ENCODE assay signal across 16 mouse cellular contexts in genomic region chr2:144213803-144214202, GRCm38 (mm10). TPM values are rescaled to one million over a fixed set of nuclear protein-coding genes. Genes with fewer than 3 reads are reported as not detected.
DNase-seq lines count a peak whose midpoint lies in the region; ATAC-seq and TF ChIP-seq lines count a peak whose summit lies in the region.
"Had no signal": no experiment of that assay in that cellular context is flagged by ENCODE, and none has a peak within 500 bp of the region (broad histone marks: within the 10 kb centered on the region; RNA-seq: fewer than 3 reads in every experiment).

No protein-coding gene starts in this region.

- no peak for TF ChIP-seq POLR2A in kidney, adult 2 months (IDR thresholded peaks at IDR 0.05; ENCODE audit: low read depth, low read length)

- H3K9me3 ChIP-seq in kidney, embryonic 15.5 days (replicated peaks), result no peaks in the 10 kb centered on the region
- H3K9me3 ChIP-seq: embryonic facial prominence, embryonic 15.5 days; forebrain, embryonic 13.5 days; hindbrain, embryonic 13.5 days had no signal

- no peak overlapping the region for H3K4me2 ChIP-seq in kidney, embryonic 15.5 days
- H3K4me2 ChIP-seq: embryonic facial prominence, embryonic 15.5 days; forebrain, embryonic 13.5 days; hindbrain, embryonic 13.5 days had no signal

- H3K27me3 ChIP-seq in kidney, adult 2 months (replicated peaks; ENCODE audit: control insufficient read depth, insufficient read depth, low read length), result no peaks in the 10 kb centered on the region
- H3K27me3 ChIP-seq in kidney, embryonic 15.5 days, result no peaks in the 10 kb centered on the region
- H3K27me3 ChIP-seq: embryonic facial prominence, embryonic 15.5 days; forebrain, embryonic 13.5 days; hindbrain, embryonic 13.5 days; Patski had no signal

- 79% methylated on average over 6 of the region's 6 CpGs for WGBS in kidney, adult 2 months
- WGBS in kidney, embryonic 15.5 days, result 77% methylated on average over 6 of the region's 6 CpGs

- H3K4me1 ChIP-seq in kidney, adult 2 months (ENCODE audit: control insufficient read depth, insufficient read depth, low read length), result no peaks in the 10 kb centered on the region
- peaks cover 9% of the 10 kb centered on the region; the same call in 1 of the 2 replicates for H3K4me1 ChIP-seq in kidney, embryonic 15.5 days

- H3K27ac ChIP-seq in kidney, adult 2 months (ENCODE audit: insufficient read depth, low read depth, low read length), result no peak overlapping the region
- no peak overlapping the region for H3K27ac ChIP-seq in kidney, embryonic 15.5 days
- H3K27ac ChIP-seq: embryonic facial prominence, embryonic 15.5 days; forebrain, embryonic 13.5 days; hindbrain, embryonic 13.5 days had no signal

- no peak for ATAC-seq in kidney, embryonic 15.5 days (replicated peaks; ENCODE audit: low FRiP score)
- peak; percentile 91 for ATAC-seq in common myeloid progenitor, adult 5-6 weeks (replicated peaks; ENCODE audit: low read depth, poor library complexity, severe bottlenecking)
- ATAC-seq: forebrain, embryonic 13.5 days; Patski had no signal

- TF ChIP-seq CTCF in kidney, adult 2 months (conservative IDR thresholded peaks at IDR 0.05; ENCODE audit: insufficient read depth, insufficient read length, low read depth, low read length), result no peak

- H3K9ac ChIP-seq in kidney, embryonic 15.5 days, result no peak overlapping the region
- H3K9ac ChIP-seq: embryonic facial prominence, embryonic 15.5 days; forebrain, embryonic 13.5 days; hindbrain, embryonic 13.5 days had no signal

- no peak overlapping the region for H3K4me3 ChIP-seq in kidney, adult 2 months (ENCODE audit: insufficient read depth, low read depth, low read length)
- H3K4me3 ChIP-seq in kidney, embryonic 15.5 days (replicated peaks), result no peak overlapping the region
- H3K4me3 ChIP-seq: embryonic facial prominence, embryonic 15.5 days; forebrain, embryonic 13.5 days; hindbrain, embryonic 13.5 days; myocyte had no signal

- DNase-seq in kidney, adult 2 months, result peak; percentile 16
- DNase-seq in B cell, adult 2 months, result peak; percentile 51 to 61
- peak; percentile 45 to 54 for DNase-seq in monocyte, adult 2 months (ENCODE audit: low read depth in 1 of 2, low spot score in 2 of 2)
- DNase-seq in frontal cortex, postnatal 10 days (ENCODE audit: low spot score in 2 of 2), result no peak
- no peak for DNase-seq in spleen, adult 18-20 months
- no peak for DNase-seq in adrenal gland, adult 8-10 months
- DNase-seq: cerebellum, postnatal 36 days; gastrocnemius, postnatal 10 days; layer of hippocampus, adult 9-11 months had no signal

- no peaks in the 10 kb centered on the region for H3K36me3 ChIP-seq in kidney, adult 2 months (ENCODE audit: control insufficient read depth, insufficient read depth, low read length)
- H3K36me3 ChIP-seq in kidney, embryonic 15.5 days, result no peaks in the 10 kb centered on the region
- H3K36me3 ChIP-seq: embryonic facial prominence, embryonic 15.5 days; hindbrain, embryonic 13.5 days had no signal

RNA-seq across cellular contexts. Expression of gene Mgme1, which starts 56.7 kb away (rescaled TPM):
- polyA plus RNA-seq in kidney, adult 2 months (2012; rRNA removed), result 6.3 and 8.1 TPM in 2 replicates
- 24.2 and 25.3 TPM in 2 replicates for polyA plus RNA-seq in kidney, embryonic 15.5 days (2015; fragmentation: Nextera tagmentation; extraction: Ambion mirVana)
- total RNA-seq in common myeloid progenitor, adult 5-6 weeks (2017), result 29.3 and 30.4 TPM in 2 replicates
- total RNA-seq in adrenal gland, adult 8-10 months (2022), result 10 to 100 TPM; 16.5 to 31.4 (median 19.5) TPM

RNA-seq across cellular contexts. Expression of gene Snx5, which starts 56.9 kb away (rescaled TPM):
- 40.9 and 47.2 TPM in 2 replicates for polyA plus RNA-seq in kidney, adult 2 months (2012; rRNA removed)
- polyA plus RNA-seq in kidney, embryonic 15.5 days (2015; fragmentation: Nextera tagmentation; extraction: Ambion mirVana), result 125 and 129 TPM in 2 replicates
- 280 and 311 TPM in 2 replicates for total RNA-seq in common myeloid progenitor, adult 5-6 weeks (2017)
- 100 to 1,000 TPM in 3 of 4 experiments, 10 to 100 TPM in 1; 92.5 to 112 (median 101) TPM for total RNA-seq in adrenal gland, adult 8-10 months (2022)

Comparison
In these comparisons a context has a peak if more than half of its experiments do, and no peak if none do; other contexts are left out.
1. DNase-seq: peak in kidney, adult 2 months (single experiment), B cell, adult 2 months (2 of 2) and monocyte, adult 2 months (2 of 2); none in frontal cortex, postnatal 10 days (0 of 2), spleen, adult 18-20 months (0 of 2) and adrenal gland, adult 8-10 months (single experiment).